Mouse (Mus musculus) liver, embryonic 15.5 days (tissue): ENCODE measurements around the gene Rbmx2. TPM values are rescaled to one million over a fixed set of nuclear protein-coding genes. Genes with fewer than 3 reads are reported as not detected.

Source experiments
- polyA plus RNA-seq: library from polyadenylated mRNA; unstranded; fragments of >200 nt; fragmentation: Nextera tagmentation; extraction: Ambion mirVana; gene quantifications from 2 replicates; pipeline ENCODE4 v1.2.1, GENCODE M21; 2015

Gene Rbmx2
- polyA plus RNA-seq, 1 experiment from 2014 or later, result 13.1 TPM

Other genes with a start within 250 kb of the Rbmx2 start
- gene Elf4, start 231.9 kb upstream of the Rbmx2 start, polyA plus RNA-seq, result 2.3 and 2.4 TPM in 2 replicates
- gene Aifm1, start 181.4 kb upstream of the Rbmx2 start, polyA plus RNA-seq, result 55.5 and 59.5 TPM in 2 replicates
- 0.39 and 0.48 TPM in 2 replicates for gene Rab33a, start 175.7 kb upstream of the Rbmx2 start, polyA plus RNA-seq
- gene Zfp280c, start 100.5 kb upstream of the Rbmx2 start, polyA plus RNA-seq, result 2.1 and 2.3 TPM in 2 replicates
- 3.2 and 3.3 TPM in 2 replicates for gene Slc25a14, start 71.6 kb upstream of the Rbmx2 start, polyA plus RNA-seq
- not detected in 2 replicates for gene Gpr119, start 20.5 kb upstream of the Rbmx2 start, polyA plus RNA-seq
- gene Gm595, start 182.7 kb downstream of the Rbmx2 start, polyA plus RNA-seq, result 0.03 TPM in 1 of 2 replicates, not detected in the other